Mouse (Mus musculus) forebrain, embryonic 11.5 days (tissue): ENCODE results near the gene Sucla2. TPM values are rescaled to one million over a fixed set of nuclear protein-coding genes. Genes with fewer than 3 reads are reported as not detected.

Experiments used
- ATAC-seq: fragments of 200-750 bp; cut with Nextera tagmentation; replicated peaks from 2 replicates; pipeline ENCODE4 v1.8.0; 2017; ENCODE audit warnings: moderate TSS enrichment; ENCODE audit not compliant: low FRiP score
- DNase-seq: peaks from one replicate; pipeline ENCODE4 v3.0.0-alpha.2; 2017; ENCODE audit warnings: low spot score
- H3K27ac ChIP-seq: fragments of 300-500 bp; sonication (generic); 2 replicates; pipeline ENCODE4 v1.5.1; 2014; ENCODE audit warnings: low read depth, low read length
- H3K27me3 ChIP-seq: fragments of 300-500 bp; sonication (generic); 2 replicates; pipeline ENCODE4 v1.6.1; 2014; ENCODE audit warnings: mild to moderate bottlenecking, low read length, mixed read lengths; ENCODE audit not compliant: control insufficient read depth, insufficient read depth
- H3K36me3 ChIP-seq: fragments of 300-500 bp; sonication (generic); 2 replicates; pipeline ENCODE4 v1.6.1; 2014; ENCODE audit warnings: mild to moderate bottlenecking, low read length, moderate library complexity, mixed read lengths; ENCODE audit not compliant: control insufficient read depth, insufficient read depth
- H3K4me1 ChIP-seq: fragments of 300-500 bp; sonication (generic); replicated peaks from 2 replicates; pipeline ENCODE4 v1.6.1; 2014; ENCODE audit warnings: low read length, mixed read lengths; ENCODE audit not compliant: control insufficient read depth, insufficient read depth
- H3K4me2 ChIP-seq: fragments of 300-500 bp; sonication (generic); 2 replicates; pipeline ENCODE4 v1.6.1; 2014; ENCODE audit warnings: low read depth, mild to moderate bottlenecking, low read length, moderate library complexity, mixed read lengths; ENCODE audit not compliant: severe bottlenecking
- H3K4me3 ChIP-seq: fragments of 300-500 bp; sonication (generic); 2 replicates; pipeline ENCODE4 v1.5.1; 2014; ENCODE audit warnings: low read depth, low read length
- H3K9ac ChIP-seq: fragments of 300-500 bp; sonication (generic); 2 replicates; pipeline ENCODE4 v1.6.1; 2014; ENCODE audit warnings: low read length
- H3K9me3 ChIP-seq: fragments of 300-500 bp; sonication (generic); 2 replicates; pipeline ENCODE4 v1.6.1; 2016; ENCODE audit warnings: low read length, mixed read lengths; ENCODE audit not compliant: control insufficient read depth
- WGBS: fragments of 180-500 bp; shearing (Covaris S2); extraction: QIAGEN DNeasy Blood & Tissue Kit; methylation state at CpG from one replicate; pipeline ENCODE4 v1.1.7; 2014; 5-methylcytosine and 5-hydroxymethylcytosine counted together
- polyA plus RNA-seq: library from polyadenylated mRNA; unstranded; fragments of >200 nt; fragmentation: Nextera tagmentation; extraction: Ambion mirVana; gene quantifications from 2 replicates; pipeline ENCODE4 v1.2.1, GENCODE M21; 2014

Sucla2 gene
- polyA plus RNA-seq, 1 experiment from 2014 or later: 115 TPM

GRCm38 (mm10) chr14:73543781-73544180 is 18.7 kb downstream of the Sucla2 start:
- H3K27ac ChIP-seq: no peak overlapping the region
- peaks cover 2% of the 10 kb centered on the region; the same call in 1 of the 2 replicates for H3K4me1 ChIP-seq
- ATAC-seq (peak; percentile 91), DNase-seq (no peak)
- no peak overlapping the region for H3K4me2 ChIP-seq
- no peaks in the 10 kb centered on the region for H3K36me3 ChIP-seq
- 19% methylated on average over 6 of the region's 6 CpGs for WGBS
- H3K4me3 ChIP-seq: no peak overlapping the region
- no peaks in the 10 kb centered on the region for H3K27me3 ChIP-seq
- H3K9ac ChIP-seq: no peak overlapping the region
- no peaks in the 10 kb centered on the region for H3K9me3 ChIP-seq

- Histone ChIP-seq H3K4me2 (no peak overlapping the region), H3K9ac (no peak overlapping the region), H3K27me3 (no peaks in the 10 kb centered on the region), H3K4me3 (no peak overlapping the region), H3K9me3 (no peaks in the 10 kb centered on the region), H3K4me1 (peaks cover 2% of the 10 kb centered on the region; the same call in 1 of the 2 replicates), H3K36me3 (no peaks in the 10 kb centered on the region), H3K27ac (no peak overlapping the region)
- whole genome bisulfite sequencing: 75% methylated on average over 4 of the region's 4 CpGs
- DNase-seq: no peak
- no peak for ATAC-seq
Measured at GRCm38 (mm10) chr14:73547034-73547433, 21.9 kb downstream of the Sucla2 start.

DNA sequence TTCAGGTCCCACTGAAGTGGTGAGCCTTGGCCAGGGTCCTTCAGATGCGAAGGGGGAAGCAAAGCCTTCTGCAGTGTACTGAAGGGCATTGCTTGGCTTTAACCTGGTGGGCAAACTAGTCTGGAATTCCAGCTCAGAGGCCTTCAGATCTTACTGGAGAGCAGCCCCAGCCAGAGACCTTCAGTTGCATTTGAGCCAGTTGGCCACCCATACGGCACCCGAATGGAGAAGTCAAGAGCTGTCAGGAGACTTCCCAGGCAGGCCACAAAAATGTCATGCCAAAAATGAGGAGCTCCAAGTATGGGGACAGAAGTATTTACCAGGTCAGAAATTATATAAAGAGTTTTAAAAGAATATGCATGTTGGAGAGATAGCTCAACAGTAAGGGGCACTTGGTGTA is 22.9 kb downstream of the Sucla2 start, which contains the start of gene Nudt15:
Gene Nudt15 (minus strand): TSS at position 192 of the 400 bp plus-strand sequence.
- Histone ChIP-seq H3K4me1 (peaks cover 2% of the 10 kb centered on the region; the same call in 1 of the 2 replicates), H3K9ac (no peak within 1 kb of the TSS), H3K4me3 (no peak within 1 kb of the TSS), H3K36me3 (no peaks in the 10 kb centered on the region), H3K27me3 (no peaks in the 10 kb centered on the region), H3K27ac (no peak within 1 kb of the TSS), H3K9me3 (no peaks in the 10 kb centered on the region), H3K4me2 (no peak within 1 kb of the TSS)
- 92% methylated on average over 3 of the region's 3 CpGs for WGBS
- DNase-seq (no peak), ATAC-seq (no peak)

- Histone ChIP-seq H3K36me3 (no peaks in the 10 kb centered on the region), H3K4me1 (peaks cover 3% of the 10 kb centered on the region; the same call in 1 of the 2 replicates), H3K27me3 (no peaks in the 10 kb centered on the region), H3K9me3 (no peaks in the 10 kb centered on the region), H3K9ac (no peak overlapping the region), H3K27ac (no peak overlapping the region), H3K4me3 (no peak overlapping the region), H3K4me2 (no peak overlapping the region)
- 47% methylated on average over 3 of the region's 3 CpGs for WGBS
- no peak for ATAC-seq
- no peak for DNase-seq
Measured at GRCm38 (mm10) chr14:73550291-73550690, 25.2 kb downstream of the Sucla2 start.

DNA sequence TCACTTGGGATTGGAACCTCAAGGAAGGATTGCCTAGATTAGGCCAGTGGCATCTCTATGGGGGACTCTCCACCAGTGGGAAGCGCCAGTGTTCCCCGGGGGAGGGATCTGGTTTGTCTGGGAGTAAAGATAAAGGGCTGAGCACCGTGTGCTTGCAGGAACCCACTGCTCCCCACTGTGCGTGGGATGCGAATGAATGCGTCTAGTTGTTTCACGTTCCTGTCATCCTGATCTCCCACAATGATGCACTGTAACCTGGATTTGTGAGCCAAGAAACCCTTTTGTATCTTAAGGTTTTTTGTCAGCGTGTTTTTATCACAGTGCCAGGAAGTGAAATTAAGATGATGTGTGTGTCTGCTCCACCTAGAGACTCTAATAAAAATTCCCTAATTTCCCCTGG is 25.6 kb downstream of the Sucla2 start:
- no peaks in the 10 kb centered on the region for H3K9me3 ChIP-seq
- no peak overlapping the region for H3K4me2 ChIP-seq
- no peak overlapping the region for H3K9ac ChIP-seq
- WGBS: 40% methylated on average over 8 of the region's 8 CpGs
- peaks cover 3% of the 10 kb centered on the region; the same call in 1 of the 2 replicates for H3K4me1 ChIP-seq
- H3K27me3 ChIP-seq: no peaks in the 10 kb centered on the region
- ATAC-seq: no peak
- H3K4me3 ChIP-seq: no peak overlapping the region
- DNase-seq: no peak
- H3K36me3 ChIP-seq: no peaks in the 10 kb centered on the region
- H3K27ac ChIP-seq: no peak overlapping the region

DNA sequence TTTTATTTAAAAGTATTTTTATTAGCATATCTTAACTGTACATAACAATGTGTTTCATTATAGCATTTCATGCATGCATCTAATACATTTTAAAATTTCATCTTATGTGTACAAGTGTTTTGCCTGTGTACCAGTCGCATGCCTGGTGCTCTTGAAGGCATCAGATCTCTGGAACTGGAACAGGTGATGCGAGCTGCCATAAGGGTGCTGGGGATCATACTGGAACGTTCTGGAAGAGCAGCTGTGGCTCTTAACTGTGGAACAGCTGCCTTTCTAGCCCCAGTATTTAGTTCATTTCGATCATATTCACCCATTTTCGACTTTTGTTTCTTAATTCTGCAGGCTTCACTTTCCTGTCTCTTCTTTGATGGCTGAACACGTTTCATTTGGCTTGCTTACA is 26.0 kb downstream of the Sucla2 start:
- no peaks in the 10 kb centered on the region for H3K9me3 ChIP-seq
- no peak overlapping the region for H3K9ac ChIP-seq
- H3K4me1 ChIP-seq: peaks cover 3% of the 10 kb centered on the region; the same call in 1 of the 2 replicates
- DNase-seq (no peak), ATAC-seq (no peak)
- WGBS: 82% methylated on average over 6 of the region's 6 CpGs
- no peak overlapping the region for H3K4me2 ChIP-seq
- H3K27ac ChIP-seq: no peak overlapping the region
- H3K4me3 ChIP-seq: no peak overlapping the region
- no peaks in the 10 kb centered on the region for H3K36me3 ChIP-seq
- no peaks in the 10 kb centered on the region for H3K27me3 ChIP-seq

GRCm38 (mm10) chr14:73552341-73553121 is 27.4 kb downstream of the Sucla2 start:
- Histone ChIP-seq H3K36me3 (no peaks in the 10 kb centered on the region), H3K9ac (peak overlapping the region; percentile 94), H3K4me3 (peak overlapping the region; percentile 90), H3K4me1 (peaks cover 3% of the 10 kb centered on the region; the same call in 1 of the 2 replicates), H3K27ac (0 out of 2 replicates have a peak overlapping the region, but pooled peaks have one; percentile 14), H3K27me3 (no peaks in the 10 kb centered on the region), H3K4me2 (peak overlapping the region; percentile 65), H3K9me3 (no peaks in the 10 kb centered on the region)
- 4% methylated on average over 56 of the region's 61 CpGs for WGBS
- peak; percentile 97 for ATAC-seq
- peak; percentile 98 for DNase-seq

- Histone ChIP-seq H3K9ac (peak overlapping the region; percentile 94), H3K36me3 (no peaks in the 10 kb centered on the region), H3K4me1 (peaks cover 3% of the 10 kb centered on the region; the same call in 1 of the 2 replicates), H3K9me3 (no peaks in the 10 kb centered on the region), H3K27ac (no peak overlapping the region), H3K27me3 (no peaks in the 10 kb centered on the region), H3K4me3 (peak overlapping the region; percentile 90), H3K4me2 (peak overlapping the region; percentile 65)
- ATAC-seq: no peak
- DNase-seq: no peak
- under 1% methylated on average over 10 of the region's 10 CpGs for WGBS
Measured at GRCm38 (mm10) chr14:73553122-73553696, 28.1 kb downstream of the Sucla2 start.
